Mouse (Mus musculus) WW6 (cell line): ENCODE results near the gene Polr2a.

Source experiments
- DNase-seq: peaks from one replicate; pipeline ENCODE4 v3.0.0-alpha.2; 2013; ENCODE audit warnings: low read depth, low spot score

Gene Polr2a

GRCm38 (mm10) chr11:69758478-69758970 lies at the start of gene Polr2a:
Gene Polr2a (minus strand): TSS chr11:69758637.
- DNase-seq, result peak; percentile 98

- DNase-seq, result no peak
These were observed 49.2 kb upstream of the Polr2a start for GRCm38 (mm10) chr11:69807641-69808040.

GRCm38 (mm10) chr11:69806378-69806777 lies 47.9 kb upstream of the Polr2a start:
- no peak for DNase-seq

GRCm38 (mm10) chr11:69804972-69805909 lies 46.8 kb upstream of the Polr2a start, which contains the start of gene Tmem102:
Gene Tmem102 (minus strand): TSS chr11:69805624.
- no peak for DNase-seq

GRCm38 (mm10) chr11:69804652-69804940 lies 46.2 kb upstream of the Polr2a start:
- DNase-seq, result no peak

- no peak for DNase-seq
These were observed 45.6 kb upstream of the Polr2a start for GRCm38 (mm10) chr11:69803786-69804651.

GRCm38 (mm10) chr11:69803328-69803727 lies 44.9 kb upstream of the Polr2a start:
- no peak for DNase-seq

GRCm38 (mm10) chr11:69802648-69803105 lies 44.2 kb upstream of the Polr2a start:
- no peak for DNase-seq

GRCm38 (mm10) chr11:69801379-69801977 lies 43.0 kb upstream of the Polr2a start, which contains the start of gene Fgf11:
Gene Fgf11 (minus strand): TSS chr11:69801857.
- DNase-seq, result no peak

- no peak for DNase-seq
These were observed 42.2 kb upstream of the Polr2a start for GRCm38 (mm10) chr11:69800392-69801197.

GRCm38 (mm10) chr11:69800138-69800391 lies 41.6 kb upstream of the Polr2a start:
- DNase-seq, result no peak

- DNase-seq, result no peak
These were observed 41.1 kb upstream of the Polr2a start for GRCm38 (mm10) chr11:69799394-69800137.

GRCm38 (mm10) chr11:69797924-69798323 lies 39.5 kb upstream of the Polr2a start:
- no peak for DNase-seq

GRCm38 (mm10) chr11:69795983-69796435 lies 37.6 kb upstream of the Polr2a start:
- DNase-seq, result no peak

- peak; percentile 94 for DNase-seq
These were observed 36.9 kb upstream of the Polr2a start, which contains the start of gene Chrnb1 for GRCm38 (mm10) chr11:69795168-69795982. Gene Chrnb1 (minus strand): TSS chr11:69795943.

- no peak for DNase-seq
These were observed 35.0 kb upstream of the Polr2a start for GRCm38 (mm10) chr11:69793429-69793828.

- no peak for DNase-seq
These were observed 33.0 kb upstream of the Polr2a start for GRCm38 (mm10) chr11:69791420-69791819.

GRCm38 (mm10) chr11:69789431-69789830 lies 31.0 kb upstream of the Polr2a start:
- no peak for DNase-seq

- no peak for DNase-seq
These were observed 28.9 kb upstream of the Polr2a start for GRCm38 (mm10) chr11:69787306-69787705.
